Mouse (Mus musculus) kidney, embryonic 14.5 days (tissue): Measurements from ENCODE around the gene Lims1. TPM values are rescaled to one million over a fixed set of nuclear protein-coding genes. Genes with fewer than 3 reads are reported as not detected.

Source experiments
- ATAC-seq: fragments of 200-750 bp; cut with Nextera tagmentation; 2 replicates; pipeline ENCODE4 v1.8.0; 2017; ENCODE audit warnings: moderate number of reproducible peaks, mild to moderate bottlenecking, moderate TSS enrichment, moderate library complexity; ENCODE audit not compliant: low FRiP score, low TSS enrichment
- H3K27ac ChIP-seq: fragments of 300-500 bp; sonication (generic); 2 replicates; pipeline ENCODE4 v1.5.1; 2014; ENCODE audit warnings: low read depth, mild to moderate bottlenecking, low read length, moderate library complexity, mixed read lengths
- H3K27me3 ChIP-seq: fragments of 300-500 bp; sonication (generic); 2 replicates; pipeline ENCODE4 v1.6.1; 2014; ENCODE audit warnings: mild to moderate bottlenecking, low read length; ENCODE audit not compliant: control insufficient read depth, insufficient read depth
- H3K36me3 ChIP-seq: fragments of 300-500 bp; sonication (generic); 2 replicates; pipeline ENCODE4 v1.6.1; 2014; ENCODE audit warnings: low read length, mixed read lengths; ENCODE audit not compliant: control insufficient read depth, insufficient read depth
- H3K4me1 ChIP-seq: fragments of 300-500 bp; sonication (generic); 2 replicates; pipeline ENCODE4 v1.6.1; 2014; ENCODE audit warnings: low read length, mixed read lengths; ENCODE audit not compliant: control insufficient read depth, insufficient read depth
- H3K4me2 ChIP-seq: fragments of 300-500 bp; sonication (generic); replicated peaks from 2 replicates; pipeline ENCODE4 v1.6.1; 2014; ENCODE audit warnings: low read depth, mild to moderate bottlenecking, low read length
- H3K4me3 ChIP-seq: fragments of 300-500 bp; sonication (generic); 2 replicates; pipeline ENCODE4 v1.5.1; 2014; ENCODE audit warnings: mild to moderate bottlenecking, low read length
- H3K9ac ChIP-seq: fragments of 300-500 bp; sonication (generic); 2 replicates; pipeline ENCODE4 v1.6.1; 2014; ENCODE audit warnings: low read depth, mild to moderate bottlenecking, low read length, moderate library complexity
- H3K9me3 ChIP-seq: fragments of 300-500 bp; sonication (generic); 2 replicates; pipeline ENCODE4 v1.6.1; 2016; ENCODE audit warnings: low read length; ENCODE audit not compliant: control insufficient read depth
- WGBS: fragments of 180-500 bp; shearing (Covaris S2); extraction: QIAGEN DNeasy Blood & Tissue Kit; methylation state at CpG from one replicate; pipeline ENCODE4 v1.1.7; 2014; 5-methylcytosine and 5-hydroxymethylcytosine counted together
- polyA plus RNA-seq: library from polyadenylated mRNA; unstranded; fragments of >200 nt; fragmentation: Nextera tagmentation; extraction: Ambion mirVana; gene quantifications from 2 replicates; pipeline ENCODE4 v1.2.1, GENCODE M21; 2014

Gene Lims1
- polyA plus RNA-seq, 1 experiment from 2014 or later, result 131 TPM

DNA sequence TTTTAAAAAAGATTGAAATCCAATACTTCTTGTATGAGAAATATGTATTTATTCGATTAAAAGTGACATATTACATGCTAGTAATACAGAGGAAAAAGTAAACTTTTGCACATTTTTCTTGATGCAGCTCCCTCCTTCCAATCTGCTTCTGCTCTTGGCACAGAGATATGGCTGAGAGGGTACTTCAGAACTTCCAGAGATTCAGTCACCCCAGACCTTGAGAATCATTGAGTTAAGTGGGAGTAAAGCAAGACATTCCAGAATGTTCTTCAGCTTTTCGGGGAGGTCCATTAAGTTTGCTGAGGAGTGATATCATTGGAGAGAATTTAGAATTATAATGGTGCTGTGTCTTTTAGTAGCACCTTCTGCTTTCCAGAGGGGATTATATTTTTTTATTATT lies 72.5 kb downstream of the Lims1 start:
- no peaks in the 10 kb centered on the region for H3K27me3 ChIP-seq
- no peaks in the 10 kb centered on the region for H3K9me3 ChIP-seq
- no peak for ATAC-seq
- H3K4me2 ChIP-seq, result no peak overlapping the region
- H3K4me1 ChIP-seq, result no peaks in the 10 kb centered on the region; the same call in 1 of the 2 replicates
- H3K36me3 ChIP-seq, result peaks cover 4% of the 10 kb centered on the region; the same call in 1 of the 2 replicates
- H3K27ac ChIP-seq, result no peak overlapping the region
- no peak overlapping the region for H3K4me3 ChIP-seq
- no peak overlapping the region for H3K9ac ChIP-seq
- WGBS, result 84% methylated on average over 2 of the region's 2 CpGs

DNA sequence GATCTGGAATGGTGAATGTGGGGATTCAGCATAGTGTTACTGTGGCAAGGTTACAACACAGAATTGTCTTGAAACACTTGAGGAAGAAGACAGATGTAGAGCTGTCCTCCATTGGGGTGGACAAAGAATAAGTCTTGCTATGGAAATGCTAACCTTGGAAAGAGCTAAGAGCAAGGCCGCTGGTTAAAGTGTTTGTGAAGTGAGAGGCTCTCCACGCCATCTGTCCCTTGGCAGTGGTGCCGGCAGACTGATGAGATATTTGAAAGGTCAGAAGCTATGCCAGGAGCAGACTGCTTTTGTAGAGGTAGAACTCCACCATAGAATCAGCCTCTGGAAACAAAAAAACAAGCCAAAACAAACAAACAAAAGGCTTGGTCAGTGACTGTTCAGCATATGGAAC lies 73.3 kb downstream of the Lims1 start:
- Histone ChIP-seq H3K4me3 (no peak overlapping the region), H3K9me3 (no peaks in the 10 kb centered on the region), H3K4me2 (no peak overlapping the region), H3K36me3 (peaks cover 12% of the 10 kb centered on the region; the same call in 1 of the 2 replicates), H3K27ac (no peak overlapping the region), H3K27me3 (no peaks in the 10 kb centered on the region), H3K4me1 (no peaks in the 10 kb centered on the region; the same call in 1 of the 2 replicates), H3K9ac (no peak overlapping the region; the same call in 1 of the 2 replicates)
- no peak for ATAC-seq
- 72% methylated on average over 3 of the region's 3 CpGs for WGBS

DNA sequence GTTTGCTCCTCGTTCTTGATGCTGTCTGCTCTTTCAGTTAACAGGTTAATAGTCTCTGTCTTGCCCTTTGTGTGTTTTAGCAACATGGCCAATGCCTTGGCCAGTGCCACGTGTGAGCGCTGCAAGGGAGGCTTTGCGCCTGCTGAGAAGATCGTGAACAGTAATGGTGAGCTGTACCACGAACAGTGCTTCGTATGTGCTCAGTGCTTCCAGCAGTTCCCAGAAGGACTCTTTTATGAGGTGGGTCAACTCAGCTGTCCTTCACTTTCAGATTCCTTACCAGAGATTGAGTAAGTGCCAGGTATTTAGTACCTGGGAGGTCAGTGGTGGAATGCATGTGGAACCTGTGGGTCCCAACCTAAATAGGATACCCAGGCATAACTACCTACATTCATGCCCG lies 75.7 kb downstream of the Lims1 start:
- no peak overlapping the region for H3K4me3 ChIP-seq
- H3K9ac ChIP-seq, result no peak overlapping the region
- H3K36me3 ChIP-seq, result peaks cover 23% of the 10 kb centered on the region
- H3K4me2 ChIP-seq, result no peak overlapping the region
- H3K9me3 ChIP-seq, result no peaks in the 10 kb centered on the region
- WGBS, result 95% methylated on average over 8 of the region's 8 CpGs
- H3K27ac ChIP-seq, result no peak overlapping the region
- ATAC-seq, result no peak
- H3K27me3 ChIP-seq, result no peaks in the 10 kb centered on the region
- H3K4me1 ChIP-seq, result no peaks in the 10 kb centered on the region; the same call in 1 of the 2 replicates

DNA sequence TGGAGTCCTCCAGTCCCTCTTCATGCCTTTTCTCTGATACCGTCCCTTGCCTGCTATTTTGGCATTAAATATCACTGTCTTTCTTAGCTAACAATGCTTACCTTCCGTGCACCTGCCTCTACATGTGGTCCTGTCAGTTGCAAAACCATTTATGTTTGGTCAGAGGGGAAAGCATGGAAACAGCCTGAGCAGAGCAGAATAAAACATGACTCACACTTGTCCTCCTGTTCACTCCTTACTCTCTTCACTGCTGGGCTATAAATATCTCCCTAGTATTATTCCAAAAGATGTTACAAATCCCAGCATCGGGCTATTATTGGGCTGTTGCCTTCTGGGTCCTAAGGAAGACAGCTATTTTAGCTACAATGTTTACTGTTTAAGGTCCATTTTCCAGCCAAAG lies 78.6 kb downstream of the Lims1 start:
- WGBS, result 81% methylated on average over 3 of the region's 3 CpGs

DNA sequence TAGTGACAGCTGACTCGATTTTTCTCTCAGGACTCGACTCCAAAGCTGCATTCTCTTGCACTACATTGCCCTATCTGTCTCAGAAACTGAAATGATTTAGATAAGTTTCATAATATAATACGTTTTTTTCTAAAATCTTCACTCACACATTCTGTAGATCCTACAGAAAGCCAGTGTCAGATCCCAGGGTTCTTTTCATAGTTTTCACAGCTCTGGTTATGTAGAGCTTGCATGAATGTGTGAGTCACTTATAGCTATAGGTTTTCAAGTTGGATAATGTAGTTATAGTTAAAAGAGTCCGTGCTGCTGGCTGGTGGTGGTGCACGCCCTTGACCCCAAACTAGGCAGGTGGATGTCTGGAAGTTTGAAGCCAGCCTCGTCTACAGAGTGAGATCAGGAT lies 81.4 kb downstream of the Lims1 start:
- peak overlapping the region; percentile 63; the same call in 1 of the 2 replicates for H3K27ac ChIP-seq
- WGBS, result 82% methylated on average over 6 of the region's 6 CpGs
- no peaks in the 10 kb centered on the region for H3K27me3 ChIP-seq
- no peak overlapping the region for H3K4me3 ChIP-seq
- ATAC-seq, result no peak
- H3K9me3 ChIP-seq, result no peaks in the 10 kb centered on the region
- no peak overlapping the region for H3K4me2 ChIP-seq
- no peak overlapping the region for H3K9ac ChIP-seq
- peaks cover 37% of the 10 kb centered on the region for H3K36me3 ChIP-seq
- no peaks in the 10 kb centered on the region for H3K4me1 ChIP-seq

More for the DNA sequence above, 78.6 kb downstream of the Lims1 start:
- no peak for ATAC-seq
- Histone ChIP-seq H3K4me2 (no peak overlapping the region), H3K27ac (no peak overlapping the region), H3K4me1 (no peaks in the 10 kb centered on the region), H3K9me3 (no peaks in the 10 kb centered on the region), H3K27me3 (no peaks in the 10 kb centered on the region), H3K4me3 (no peak overlapping the region), H3K36me3 (peaks cover 27% of the 10 kb centered on the region), H3K9ac (no peak overlapping the region)

DNA sequence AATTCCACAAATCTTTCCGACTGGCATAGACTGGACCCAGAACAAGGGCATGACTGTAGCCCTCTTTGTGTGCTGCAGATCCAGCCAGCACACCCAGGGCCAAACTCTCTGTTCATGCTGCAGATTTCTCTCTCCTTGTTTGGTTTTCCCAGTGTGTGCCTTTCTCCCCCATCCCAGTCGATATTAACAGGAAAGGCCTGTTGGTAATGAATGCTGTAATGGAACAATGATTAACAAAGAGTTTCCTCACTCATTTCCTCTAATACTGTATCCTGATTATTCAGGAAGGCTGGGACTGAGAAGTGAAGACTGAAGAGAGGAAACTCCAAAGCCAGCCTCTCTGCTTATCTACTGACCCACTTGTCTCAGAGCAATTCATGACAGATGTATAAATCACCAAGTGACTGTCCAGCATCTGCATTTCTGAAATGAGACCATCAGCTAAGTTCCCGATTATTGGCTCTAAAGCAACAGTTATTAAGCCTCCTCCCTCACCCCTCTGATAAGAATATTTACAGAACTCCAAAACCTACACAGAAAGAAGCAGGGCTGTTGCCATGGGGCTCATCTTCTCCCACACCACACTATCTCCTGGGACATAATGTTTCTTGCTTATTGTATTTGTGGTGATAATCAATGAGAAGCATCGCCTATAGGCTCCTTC lies 82.2 kb downstream of the Lims1 start:
- no peak overlapping the region for H3K9ac ChIP-seq
- no peaks in the 10 kb centered on the region for H3K4me1 ChIP-seq
- peaks cover 44% of the 10 kb centered on the region for H3K36me3 ChIP-seq
- no peak overlapping the region for H3K4me3 ChIP-seq
- H3K27me3 ChIP-seq, result no peaks in the 10 kb centered on the region
- WGBS, result 71% methylated on average over 4 of the region's 4 CpGs
- ATAC-seq, result peak; percentile 49; the same call in 1 of the 2 replicates
- peak overlapping the region; percentile 63; the same call in 1 of the 2 replicates for H3K27ac ChIP-seq
- H3K4me2 ChIP-seq, result no peak overlapping the region
- H3K9me3 ChIP-seq, result no peaks in the 10 kb centered on the region

DNA sequence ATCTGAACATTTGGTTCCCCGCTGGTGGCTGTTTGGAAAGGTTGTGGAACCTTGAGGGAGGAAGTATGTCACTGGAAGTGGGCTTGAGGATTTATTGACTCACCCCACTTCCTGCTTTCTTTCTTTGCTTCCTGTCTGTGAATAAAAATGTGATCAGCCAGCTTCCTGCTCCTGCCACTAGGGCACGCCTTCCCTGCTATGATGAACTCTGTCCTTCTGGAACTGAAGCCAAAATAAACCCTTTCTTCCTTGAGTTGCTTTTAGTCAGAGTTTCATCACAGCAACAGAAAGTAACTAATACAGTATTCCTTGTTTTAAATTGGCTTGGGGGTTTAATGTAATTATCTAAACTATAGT lies 82.7 kb downstream of the Lims1 start:
- H3K27ac ChIP-seq, result peak overlapping the region; percentile 63; the same call in 1 of the 2 replicates
- no peaks in the 10 kb centered on the region for H3K4me1 ChIP-seq
- 72% methylated on average over 2 of the region's 2 CpGs for WGBS
- H3K4me2 ChIP-seq, result no peak overlapping the region
- ATAC-seq, result no peak
- H3K9ac ChIP-seq, result no peak overlapping the region
- H3K27me3 ChIP-seq, result no peaks in the 10 kb centered on the region
- H3K4me3 ChIP-seq, result no peak overlapping the region
- H3K9me3 ChIP-seq, result no peaks in the 10 kb centered on the region
- peaks cover 45% of the 10 kb centered on the region for H3K36me3 ChIP-seq

DNA sequence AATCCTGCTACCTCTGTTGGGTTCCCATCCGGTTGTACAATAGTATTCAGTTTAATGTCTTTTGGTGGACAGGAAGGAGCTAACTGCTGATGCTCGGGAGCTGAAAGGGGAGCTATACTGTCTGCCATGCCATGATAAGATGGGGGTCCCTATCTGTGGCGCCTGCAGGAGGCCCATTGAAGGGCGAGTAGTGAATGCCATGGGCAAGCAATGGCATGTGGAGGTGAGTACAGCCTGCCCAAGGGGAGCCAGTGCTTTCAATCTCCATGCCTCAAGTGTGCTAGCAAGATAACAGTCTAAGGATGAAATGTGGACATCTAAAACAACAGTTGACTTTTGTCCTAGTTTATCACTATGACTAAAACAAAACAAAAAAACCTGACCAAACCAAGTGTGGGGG lies 89.1 kb downstream of the Lims1 start:
- no peaks in the 10 kb centered on the region for H3K4me1 ChIP-seq
- no peak overlapping the region for H3K4me3 ChIP-seq
- H3K9ac ChIP-seq, result no peak overlapping the region
- no peak for ATAC-seq
- WGBS, result 92% methylated on average over 4 of the region's 4 CpGs
- H3K4me2 ChIP-seq, result no peak overlapping the region
- peaks cover 66% of the 10 kb centered on the region for H3K36me3 ChIP-seq
- H3K9me3 ChIP-seq, result no peaks in the 10 kb centered on the region
- H3K27me3 ChIP-seq, result no peaks in the 10 kb centered on the region
- H3K27ac ChIP-seq, result no peak overlapping the region

DNA sequence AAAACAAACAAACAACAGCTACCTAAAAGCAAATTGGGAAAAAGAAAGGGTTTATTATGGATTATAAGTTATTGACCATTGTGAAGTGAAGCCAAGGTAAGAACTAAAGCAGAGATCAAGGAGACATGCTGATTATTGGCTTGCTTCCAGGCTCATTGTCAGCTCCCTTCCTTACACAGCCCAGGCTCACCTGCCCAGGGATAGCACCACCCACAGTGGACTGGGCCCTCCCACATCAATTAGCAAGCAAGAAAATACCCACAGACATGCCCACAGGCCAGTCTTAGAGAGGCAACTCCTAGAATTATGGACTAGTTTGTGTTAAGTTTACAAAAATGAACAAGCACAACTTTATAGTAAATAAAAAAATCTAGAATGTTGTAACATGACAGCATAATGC lies 89.6 kb downstream of the Lims1 start:
- Histone ChIP-seq H3K4me2 (no peak overlapping the region), H3K27ac (no peak overlapping the region), H3K36me3 (peaks cover 71% of the 10 kb centered on the region), H3K4me1 (no peaks in the 10 kb centered on the region), H3K4me3 (no peak overlapping the region), H3K9ac (no peak overlapping the region), H3K9me3 (no peaks in the 10 kb centered on the region), H3K27me3 (no peaks in the 10 kb centered on the region)
- no peak for ATAC-seq
